Mouse (Mus musculus): ENCODE data around the gene Mob1b.

Mob1b gene

GRCm38 (mm10) chr5:88720116-88721002 is at the start of gene Mob1b:
Gene Mob1b, plus strand, starts transcription at chr5:88720855.
- peak; percentile 100 for DNase-seq (ENCODE audit: low read depth)

GRCm38 (mm10) chr5:88674703-88675442 is 45.8 kb upstream of the Mob1b start:
- peak; percentile 39 for DNase-seq (ENCODE audit: low read depth)

GRCm38 (mm10) chr5:88675443-88676387 is 44.9 kb upstream of the Mob1b start, which contains the start of gene Grsf1:
Gene Grsf1, minus strand, starts transcription at chr5:88676171.
- DNase-seq (ENCODE audit: low read depth), result peak; percentile 92

- DNase-seq (ENCODE audit: low read depth), result peak; percentile 33
Observed at GRCm38 (mm10) chr5:88678929-88679328, 41.7 kb upstream of the Mob1b start.

GRCm38 (mm10) chr5:88679341-88679740 is 41.3 kb upstream of the Mob1b start:
- DNase-seq (ENCODE audit: low read depth), result no peak

- DNase-seq (ENCODE audit: low read depth), result no peak
Observed at GRCm38 (mm10) chr5:88680567-88680966, 40.1 kb upstream of the Mob1b start.

- no peak for DNase-seq (ENCODE audit: low read depth)
Observed at GRCm38 (mm10) chr5:88683706-88684105, 36.9 kb upstream of the Mob1b start.

GRCm38 (mm10) chr5:88684226-88684625 is 36.4 kb upstream of the Mob1b start:
- DNase-seq (ENCODE audit: low read depth), result no peak

GRCm38 (mm10) chr5:88685306-88685705 is 35.3 kb upstream of the Mob1b start:
- no peak for DNase-seq (ENCODE audit: low read depth)

GRCm38 (mm10) chr5:88685745-88686299 is 34.8 kb upstream of the Mob1b start:
- DNase-seq (ENCODE audit: low read depth), result no peak

- peak; percentile 72 for DNase-seq (ENCODE audit: low read depth)
Observed at GRCm38 (mm10) chr5:88687996-88688406, 32.7 kb upstream of the Mob1b start.

GRCm38 (mm10) chr5:88688583-88689187 is 32.0 kb upstream of the Mob1b start:
- peak; percentile 18 for DNase-seq (ENCODE audit: low read depth)

- peak; percentile 78 for DNase-seq (ENCODE audit: low read depth)
Observed at GRCm38 (mm10) chr5:88689279-88689938, 31.2 kb upstream of the Mob1b start.

- no peak for DNase-seq (ENCODE audit: low read depth)
Observed at GRCm38 (mm10) chr5:88690681-88691505, 29.8 kb upstream of the Mob1b start.

GRCm38 (mm10) chr5:88691506-88692095 is 29.1 kb upstream of the Mob1b start:
- no peak for DNase-seq (ENCODE audit: low read depth)

GRCm38 (mm10) chr5:88692586-88692985 is 28.1 kb upstream of the Mob1b start:
- no peak for DNase-seq (ENCODE audit: low read depth)

GRCm38 (mm10) chr5:88693057-88693456 is 27.6 kb upstream of the Mob1b start:
- no peak for DNase-seq (ENCODE audit: low read depth)

- no peak for DNase-seq (ENCODE audit: low read depth)
Observed at GRCm38 (mm10) chr5:88697291-88697690, 23.4 kb upstream of the Mob1b start.

GRCm38 (mm10) chr5:88699251-88699913 is 21.3 kb upstream of the Mob1b start:
- no peak for DNase-seq (ENCODE audit: low read depth)

Data from NIH3T3 (cell line).